Mouse (Mus musculus) spleen, adult 2 months (tissue): ENCODE measurements around the gene Fam171a2.

ENCODE experiments used
- CTCF ChIP-seq: fragments of 200-500 bp; IDR thresholded peaks from 2 replicates; pipeline ENCODE4 v1.5.1; 2011; ENCODE audit warnings: mild to moderate bottlenecking, inconsistent platforms; ENCODE audit not compliant: insufficient read depth, insufficient read length, insufficient replicate concordance; ENCODE audit errors: extremely low read depth
- POLR2A ChIP-seq: fragments of 200-500 bp; IDR thresholded peaks from 2 replicates; pipeline ENCODE4 v1.6.1; 2011; ENCODE audit warnings: low read depth, low read length, inconsistent platforms

DNA sequence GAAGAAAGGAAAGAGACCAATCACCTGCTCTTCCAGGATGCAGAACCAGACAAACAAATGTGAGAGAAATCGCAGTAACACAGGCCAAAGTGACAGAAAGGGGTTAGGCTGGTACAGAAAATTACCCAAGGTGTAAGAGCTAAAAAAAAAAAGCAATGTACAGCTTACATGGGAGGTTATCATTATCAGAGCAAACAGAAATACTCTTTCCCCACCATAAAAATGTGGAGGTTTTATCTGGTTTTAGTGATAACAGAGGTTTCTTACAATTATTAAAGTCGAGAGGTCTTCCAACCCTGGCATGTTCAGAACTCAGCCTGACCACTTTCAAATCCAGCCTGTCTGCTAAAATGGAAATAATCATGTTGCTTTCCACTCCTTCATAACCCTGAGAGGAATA, 40.4 kb upstream of the Fam171a2 start:
- TF ChIP-seq CTCF (no peak), POLR2A (no peak)
